Mouse (Mus musculus) liver, embryonic 14.5 days (tissue): Measurements from ENCODE around the gene Ccdc34. TPM values are rescaled to one million over a fixed set of nuclear protein-coding genes. Genes with fewer than 3 reads are reported as not detected.

Source experiments
- ATAC-seq: fragments of 200-750 bp; cut with Nextera tagmentation; 2 replicates; pipeline ENCODE4 v1.8.0; 2017; ENCODE audit warnings: moderate number of reproducible peaks, mild to moderate bottlenecking, moderate library complexity; ENCODE audit not compliant: insufficient read depth
- DNase-seq, 3 experiments: peaks; one replicate each; pipeline ENCODE4 v3.0.0-alpha.2; 2012 to 2013; ENCODE audit warnings: low read depth in 3 of 3, low spot score in 3 of 3
- H3K27ac ChIP-seq: fragments of 300-500 bp; sonication (generic); 2 replicates; pipeline ENCODE4 v1.5.1; 2014; ENCODE audit warnings: moderate library complexity, mild to moderate bottlenecking, control low read depth, inconsistent platforms
- H3K27me3 ChIP-seq: fragments of 300-500 bp; sonication (generic); 2 replicates; pipeline ENCODE4 v1.6.1; 2014; ENCODE audit warnings: mild to moderate bottlenecking, low read length, moderate library complexity; ENCODE audit not compliant: control insufficient read depth, insufficient read depth
- H3K36me3 ChIP-seq: fragments of 300-500 bp; sonication (generic); replicated peaks from 2 replicates; pipeline ENCODE4 v1.6.1; 2014; ENCODE audit warnings: low read depth; ENCODE audit not compliant: control insufficient read depth, insufficient read depth
- H3K4me1 ChIP-seq, 2 experiments: fragments of 200-500 bp in 1 of 2; fragments of 300-500 bp in 1 of 2; sonication (generic) in 1 of 2; replicated peaks; 2 replicates each; pipeline ENCODE4 v1.6.1; 2012 to 2014; ENCODE audit warnings: antibody characterized with exemption in 1 of 2, inconsistent platforms in 1 of 2, low read length in 1 of 2; ENCODE audit not compliant: control insufficient read depth in 2 of 2, insufficient read depth in 2 of 2
- H3K4me2 ChIP-seq: fragments of 300-500 bp; sonication (generic); 2 replicates; pipeline ENCODE4 v1.6.1; 2014; ENCODE audit warnings: low read depth, mild to moderate bottlenecking, control low read depth, moderate library complexity
- H3K4me3 ChIP-seq, 2 experiments: fragments of 200-500 bp in 1 of 2; fragments of 300-500 bp in 1 of 2; sonication (generic) in 1 of 2; 2 replicates each; pipeline ENCODE4 v1.5.1; 2012 to 2014; ENCODE audit warnings: low read depth in 2 of 2, low read length in 2 of 2, mild to moderate bottlenecking in 2 of 2, control low read depth in 1 of 2, inconsistent platforms in 1 of 2, moderate library complexity in 1 of 2; ENCODE audit not compliant: insufficient read depth in 1 of 2
- H3K9ac ChIP-seq: fragments of 300-500 bp; sonication (generic); replicated peaks from 2 replicates; pipeline ENCODE4 v1.6.1; 2014; ENCODE audit warnings: mild to moderate bottlenecking, control low read depth, moderate library complexity
- H3K9me3 ChIP-seq: fragments of 300-500 bp; sonication (generic); 2 replicates; pipeline ENCODE4 v1.6.1; 2016; ENCODE audit warnings: low read length, mixed read lengths; ENCODE audit not compliant: control insufficient read depth
- CTCF ChIP-seq: IDR thresholded peaks from 2 replicates; pipeline ENCODE4 v1.5.1; 2016; ENCODE audit warnings: antibody characterized with exemption, low read depth, control low read depth
- EP300 ChIP-seq: IDR thresholded peaks from 2 replicates; pipeline ENCODE4 v1.6.1; 2016; ENCODE audit warnings: antibody characterized with exemption, low read depth
- WGBS: fragments of 180-500 bp; shearing (Covaris S2); extraction: QIAGEN DNeasy Blood & Tissue Kit; methylation state at CpG from one replicate; pipeline ENCODE4 v1.1.7; 2014; ENCODE audit not compliant: insufficient replicate concordance; 5-methylcytosine and 5-hydroxymethylcytosine counted together
- polyA plus RNA-seq, 2 experiments: library from polyadenylated mRNA; depleted of rRNA in 1 of 2; stranded (reverse) in 1 of 2; unstranded in 1 of 2; fragments of >200 nt; fragmentation: Nextera tagmentation in 1 of 2; extraction: Ambion mirVana in 1 of 2; gene quantifications; 2 replicates each; pipeline versions ENCODE4 v1.2.1 to v1.2.3; 2012 to 2014

The Ccdc34 gene
- polyA plus RNA-seq, 2 experiments, result 19.6 to 22.8 TPM

- no peak overlapping the region for H3K27ac ChIP-seq
- no peak for ATAC-seq
Measured at GRCm38 (mm10) chr2:109972310-109972709, 45.3 kb upstream of the Ccdc34 start.

GRCm38 (mm10) chr2:109972922-109973321, 44.7 kb upstream of the Ccdc34 start:
- Histone ChIP-seq H3K27me3 (no peaks in the 10 kb centered on the region), H3K4me1 (peaks cover 0 to 7% of the 10 kb centered on the region in 2 experiments; a peak in 3 of 4 replicates), H3K9ac (no peak overlapping the region), H3K27ac (no peak overlapping the region), H3K36me3 (no peaks in the 10 kb centered on the region), H3K4me3 (no peak overlapping the region), H3K4me2 (no peak overlapping the region), H3K9me3 (no peaks in the 10 kb centered on the region)
- DNase-seq (no peak), ATAC-seq (no peak)
- no peak for TF ChIP-seq CTCF
- no peak for TF ChIP-seq EP300
- WGBS, result 74% methylated on average over 7 of the region's 7 CpGs

More at GRCm38 (mm10) chr2:109972310-109972709, 45.3 kb upstream of the Ccdc34 start:
- H3K36me3 ChIP-seq, result no peaks in the 10 kb centered on the region
- H3K4me1 ChIP-seq, result peaks cover 0 to 7% of the 10 kb centered on the region in 2 experiments; a peak in 3 of 4 replicates
- no peaks in the 10 kb centered on the region for H3K9me3 ChIP-seq
- no peak for TF ChIP-seq CTCF
- no peak for TF ChIP-seq EP300
- 57% methylated on average over 2 of the region's 2 CpGs for WGBS
- H3K4me3 ChIP-seq, result no peak overlapping the region
- no peaks in the 10 kb centered on the region for H3K27me3 ChIP-seq
- no peak overlapping the region for H3K9ac ChIP-seq
- no peak for DNase-seq
- no peak overlapping the region for H3K4me2 ChIP-seq

- Histone ChIP-seq H3K9me3 (no peaks in the 10 kb centered on the region), H3K27ac (no peak overlapping the region), H3K9ac (no peak overlapping the region), H3K4me3 (no peak overlapping the region), H3K36me3 (no peaks in the 10 kb centered on the region), H3K4me1 (peaks cover 0 to 7% of the 10 kb centered on the region in 2 experiments; a peak in 3 of 4 replicates), H3K4me2 (no peak overlapping the region), H3K27me3 (no peaks in the 10 kb centered on the region)
- TF ChIP-seq CTCF (no peak), EP300 (no peak)
- ATAC-seq (no peak), DNase-seq (no peak)
- 86% methylated on average over 7 of the region's 7 CpGs for WGBS
Measured at GRCm38 (mm10) chr2:109974807-109975206, 42.8 kb upstream of the Ccdc34 start.

- 71% methylated on average over 2 of the region's 2 CpGs for WGBS
- no peak overlapping the region for H3K9ac ChIP-seq
- H3K4me2 ChIP-seq, result no peak overlapping the region
- no peaks in the 10 kb centered on the region for H3K36me3 ChIP-seq
- peaks cover 0 to 5% of the 10 kb centered on the region in 2 experiments; a peak in 2 of 4 replicates for H3K4me1 ChIP-seq
- no peak overlapping the region for H3K27ac ChIP-seq
- DNase-seq, result no peak
- no peak for ATAC-seq
- H3K9me3 ChIP-seq, result no peaks in the 10 kb centered on the region
- TF ChIP-seq EP300 (no peak), CTCF (no peak)
- no peaks in the 10 kb centered on the region for H3K27me3 ChIP-seq
- H3K4me3 ChIP-seq, result no peak overlapping the region
Measured at GRCm38 (mm10) chr2:109976181-109976580, 41.4 kb upstream of the Ccdc34 start.

GRCm38 (mm10) chr2:109977322-109977721, 40.3 kb upstream of the Ccdc34 start:
- Histone ChIP-seq H3K4me2 (no peak overlapping the region), H3K27me3 (no peaks in the 10 kb centered on the region), H3K4me1 (peaks cover 0 to 5% of the 10 kb centered on the region in 2 experiments; a peak in 2 of 4 replicates), H3K27ac (no peak overlapping the region), H3K4me3 (no peak overlapping the region), H3K9ac (no peak overlapping the region), H3K9me3 (no peaks in the 10 kb centered on the region), H3K36me3 (no peaks in the 10 kb centered on the region)
- TF ChIP-seq CTCF, result no peak
- ATAC-seq (no peak), DNase-seq (no peak)
- WGBS, result 74% methylated on average over 6 of the region's 6 CpGs
